Mouse (Mus musculus) cortical plate, adult 2 months (tissue): ENCODE measurements around the gene Ifih1.

Source experiments
- CTCF ChIP-seq: fragments of 200-500 bp; IDR thresholded peaks from 2 replicates; pipeline ENCODE4 v1.5.1; 2011; ENCODE audit warnings: mild to moderate bottlenecking, control low read depth, low read length; ENCODE audit not compliant: insufficient read depth; ENCODE audit errors: extremely low read depth
- POLR2A ChIP-seq: fragments of 200-500 bp; IDR thresholded peaks from 2 replicates; pipeline ENCODE4 v1.6.1; 2011; ENCODE audit warnings: mild to moderate bottlenecking, low read length, control low read depth; ENCODE audit not compliant: insufficient read depth; ENCODE audit errors: extremely low read depth

GRCm38 (mm10) chr2:62660565-62660964, 14.5 kb upstream of the Ifih1 start:
- TF ChIP-seq CTCF (no peak), POLR2A (no peak)
